Mouse (Mus musculus) lung, postnatal 0 days (tissue): Measurements from ENCODE around the gene Kcne3.

Experiments used
- CTCF ChIP-seq: IDR thresholded peaks from 2 replicates; pipeline ENCODE4 v1.5.1; 2016; ENCODE audit warnings: antibody characterized with exemption, mild to moderate bottlenecking
- EP300 ChIP-seq: IDR thresholded peaks from 2 replicates; pipeline ENCODE4 v1.6.1; 2016; ENCODE audit warnings: antibody characterized with exemption, mild to moderate bottlenecking, control low read depth

DNA sequence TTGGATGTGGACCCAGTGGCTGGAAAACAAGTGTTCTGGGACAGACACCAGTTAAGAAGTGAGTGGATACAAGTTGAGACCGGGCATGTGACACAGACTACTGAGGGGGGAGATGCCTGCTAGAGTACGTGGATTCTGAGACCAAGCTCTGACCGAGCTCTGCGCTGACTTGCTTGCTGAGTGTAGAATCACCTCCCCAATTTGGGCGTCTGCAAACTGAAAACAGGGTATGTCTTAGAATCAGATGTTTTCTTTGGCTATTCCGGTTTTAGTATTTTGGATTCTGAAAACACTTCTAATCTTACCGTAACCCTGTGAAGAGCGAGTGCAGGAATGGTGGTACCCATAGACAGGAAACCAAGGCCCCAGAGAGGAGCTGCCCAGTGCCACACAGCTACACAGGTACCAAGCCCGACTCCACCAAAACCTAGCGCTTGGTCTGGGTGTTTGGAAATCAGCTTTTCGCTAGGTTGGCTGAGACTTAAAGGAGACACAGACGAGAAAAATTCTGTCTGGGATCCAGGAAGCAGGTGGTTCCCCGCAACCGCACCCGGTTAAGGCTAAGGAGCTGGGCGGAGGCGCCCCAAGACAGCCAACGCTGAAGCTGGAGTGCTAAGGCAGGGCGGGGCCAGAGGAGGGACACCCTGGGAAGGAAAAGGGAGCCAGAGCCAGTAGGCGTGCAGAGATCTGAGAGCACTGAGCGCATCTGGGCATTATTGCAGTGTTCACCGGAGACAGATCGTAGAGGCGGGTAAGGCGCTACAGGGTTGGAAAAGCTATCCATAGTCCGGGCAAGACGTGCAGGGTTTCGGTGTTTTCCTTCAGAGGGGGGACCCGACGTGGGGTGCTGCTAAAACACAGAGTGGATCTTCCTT is 2.0 kb downstream of the Kcne3 start:
- no peak for TF ChIP-seq CTCF
- TF ChIP-seq EP300, result no peak
